Mouse (Mus musculus): ENCODE measurements around the gene Nav2.

The Nav2 gene

DNA sequence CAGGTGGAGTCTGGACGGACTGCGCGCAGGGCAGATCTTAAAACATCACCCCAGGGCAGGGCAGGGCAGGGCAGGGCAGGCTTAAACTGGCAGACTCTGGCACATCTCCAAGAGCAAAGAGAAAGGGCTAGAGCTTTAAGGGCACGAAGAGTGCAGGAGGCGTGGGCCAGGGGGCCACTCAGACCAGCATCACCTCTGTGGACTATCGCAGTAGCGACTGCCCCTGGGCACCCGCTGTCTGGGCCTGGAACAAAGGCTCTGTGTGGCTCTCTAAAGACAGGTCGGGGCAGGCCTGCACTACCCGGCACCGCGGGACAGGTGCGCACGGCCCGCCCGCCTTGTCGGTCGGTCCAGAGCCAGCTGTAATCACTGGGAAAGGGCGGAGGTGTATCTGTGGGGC, 491.9 kb downstream of the Nav2 start:
- DNase-seq (ENCODE audit: low spot score) = no peak

DNA sequence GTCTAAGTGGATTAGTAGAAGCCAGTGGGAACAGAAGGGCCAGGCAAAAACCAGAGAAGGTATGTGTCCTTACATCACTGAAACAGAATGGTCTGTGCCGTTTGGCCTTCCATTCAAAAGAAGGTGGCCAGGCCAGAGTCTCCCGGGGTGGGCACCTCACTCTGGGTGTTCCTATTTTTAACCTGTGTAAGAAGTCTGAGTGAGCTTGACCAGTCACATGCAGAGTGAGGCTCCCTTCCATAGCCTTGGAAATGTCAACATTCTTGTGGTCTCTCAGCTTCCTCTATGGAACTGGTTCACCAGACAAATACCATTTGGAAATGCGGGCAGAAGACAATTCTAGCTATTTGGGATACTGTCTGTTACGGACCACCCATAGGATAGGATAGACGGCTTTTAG, 494.0 kb downstream of the Nav2 start:
- DNase-seq (ENCODE audit: low spot score) = no peak

DNA sequence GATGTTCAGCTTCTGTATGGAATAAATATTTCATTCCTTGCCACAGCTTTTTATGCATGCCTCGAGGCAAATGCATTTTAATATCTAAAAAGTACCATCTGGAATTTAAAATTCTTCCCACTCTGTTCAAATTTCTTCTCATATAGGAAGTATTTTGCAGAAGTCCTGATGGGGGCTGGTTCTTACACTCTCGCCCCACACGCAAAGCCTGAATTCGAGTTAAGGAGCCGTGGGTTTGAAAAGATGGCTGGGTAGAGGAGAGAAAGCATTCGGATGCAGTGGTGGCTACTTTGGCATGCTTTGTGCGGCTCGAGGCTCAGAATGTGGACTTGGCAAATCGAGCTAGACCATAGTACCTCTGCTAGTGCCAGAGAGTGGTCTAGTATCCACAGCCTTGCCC, 499.2 kb downstream of the Nav2 start:
- DNase-seq (ENCODE audit: low spot score) = no peak

DNA sequence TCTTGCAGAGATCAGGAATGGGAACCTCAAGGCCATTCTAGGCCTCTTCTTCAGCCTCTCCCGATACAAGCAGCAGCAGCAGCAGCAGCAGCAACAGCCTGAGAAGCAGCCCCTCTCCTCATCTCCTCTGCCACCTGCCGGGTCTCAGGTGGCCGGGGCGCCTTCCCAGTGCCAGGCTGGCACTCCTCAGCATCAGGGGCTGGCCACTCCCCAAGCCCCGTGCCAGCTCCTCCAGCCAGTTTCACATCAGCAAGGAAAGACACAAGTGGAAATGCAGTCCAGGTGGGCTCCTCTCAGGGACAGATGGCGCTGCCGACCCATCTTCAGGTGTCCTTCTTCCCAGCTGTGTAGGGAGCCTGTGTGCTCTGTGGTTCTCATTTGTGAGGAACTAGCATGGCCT, 500.1 kb downstream of the Nav2 start:
- no peak for DNase-seq (ENCODE audit: low spot score)

DNA sequence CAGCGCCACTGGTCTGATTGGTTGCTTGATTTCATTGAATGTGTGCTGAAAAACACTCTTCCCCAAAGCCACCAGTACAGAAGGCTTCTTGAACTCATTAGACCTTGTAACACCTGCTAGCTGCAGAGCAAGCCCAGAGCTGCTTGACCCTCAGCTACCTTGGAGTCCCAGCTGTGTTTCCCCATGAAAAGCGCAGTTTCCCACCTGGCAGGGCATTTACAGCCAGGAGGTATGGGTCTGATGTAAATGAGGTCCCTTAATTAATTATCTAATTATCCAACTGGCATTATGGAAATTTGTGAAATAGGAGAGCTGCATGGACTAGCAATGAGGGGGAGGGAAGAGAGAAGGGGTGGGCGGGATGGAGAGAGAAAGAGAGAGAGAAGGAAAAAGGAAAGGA, 500.7 kb downstream of the Nav2 start:
- no peak for DNase-seq (ENCODE audit: low spot score)

DNA sequence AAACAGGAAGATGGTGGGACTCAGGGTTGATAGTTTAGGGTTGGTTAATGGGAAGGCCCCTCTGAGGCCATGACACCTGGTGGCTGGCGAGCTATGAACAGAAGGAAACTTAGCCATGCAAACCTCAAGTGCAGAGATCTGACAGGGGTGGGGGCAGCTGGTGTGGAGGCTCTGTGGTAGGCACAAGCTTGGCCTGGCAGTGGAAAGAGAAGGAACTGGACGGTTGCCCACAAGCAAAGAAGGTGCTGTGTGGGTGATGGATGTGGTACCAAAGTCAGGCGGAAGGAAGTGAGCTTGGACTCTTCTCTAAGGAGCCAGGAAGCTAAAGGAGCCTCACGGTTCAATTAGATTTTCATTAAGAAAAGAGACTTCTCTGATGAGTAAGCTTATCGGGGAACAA, 501.7 kb downstream of the Nav2 start:
- DNase-seq (ENCODE audit: low spot score) = no peak

DNA sequence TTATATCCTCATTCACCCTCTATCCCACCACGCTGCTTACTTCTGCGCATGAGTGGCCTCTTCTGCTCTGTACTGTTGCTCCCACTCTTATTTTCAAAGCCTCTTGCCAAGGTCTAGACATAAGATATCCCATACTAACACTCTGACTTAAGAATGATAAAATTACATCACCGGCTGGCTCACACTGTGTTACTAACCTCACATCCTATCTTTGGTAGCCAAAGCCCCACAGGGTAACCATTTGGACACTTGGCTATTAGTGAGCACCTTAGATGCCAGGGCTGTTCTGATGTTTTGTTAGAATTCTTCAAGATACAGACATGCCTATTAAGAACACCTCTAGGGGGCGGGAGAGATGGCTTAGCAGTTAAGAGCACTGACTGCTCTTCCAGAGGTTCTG, 502.4 kb downstream of the Nav2 start:
- no peak for DNase-seq (ENCODE audit: low spot score)

DNA sequence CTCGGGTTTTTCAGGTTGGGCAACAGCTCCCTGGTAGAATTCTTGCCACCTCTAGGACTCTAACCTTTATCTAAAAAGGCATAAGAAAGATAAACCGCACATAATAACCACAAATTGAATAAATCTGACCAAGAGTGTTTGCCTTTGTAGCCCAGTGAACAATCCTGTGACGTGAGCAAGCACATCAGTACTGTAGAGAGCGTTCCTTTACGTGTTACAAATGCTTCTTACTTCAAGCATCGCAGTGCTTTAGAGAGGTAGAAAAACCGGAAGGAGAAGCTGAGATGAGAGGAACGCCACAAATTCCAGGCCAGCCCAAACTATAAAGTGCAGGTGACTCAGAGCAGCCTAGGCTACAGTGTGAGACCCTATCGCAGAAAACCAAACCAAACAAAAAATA, 503.3 kb downstream of the Nav2 start:
- DNase-seq (ENCODE audit: low spot score) = no peak

DNA sequence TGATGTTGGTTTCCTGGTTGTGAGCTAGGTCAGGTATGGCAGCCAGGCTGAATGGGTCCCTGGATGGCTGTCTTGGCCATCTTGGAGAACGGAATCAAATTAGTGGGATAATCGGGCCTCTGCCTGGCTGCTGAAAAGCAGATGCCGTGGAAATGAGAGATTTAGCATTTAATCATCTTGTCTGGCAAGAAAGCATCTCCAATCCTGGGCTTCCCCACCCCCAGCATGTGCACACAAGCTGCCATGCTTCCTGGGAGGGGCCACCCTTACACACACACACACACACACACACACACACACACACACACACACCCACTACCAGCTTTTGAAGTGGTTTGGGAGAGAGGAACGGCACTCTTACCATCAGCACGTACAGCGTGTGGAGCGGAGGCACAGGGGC, 506.6 kb downstream of the Nav2 start:
- DNase-seq (ENCODE audit: low spot score) = no peak

DNA sequence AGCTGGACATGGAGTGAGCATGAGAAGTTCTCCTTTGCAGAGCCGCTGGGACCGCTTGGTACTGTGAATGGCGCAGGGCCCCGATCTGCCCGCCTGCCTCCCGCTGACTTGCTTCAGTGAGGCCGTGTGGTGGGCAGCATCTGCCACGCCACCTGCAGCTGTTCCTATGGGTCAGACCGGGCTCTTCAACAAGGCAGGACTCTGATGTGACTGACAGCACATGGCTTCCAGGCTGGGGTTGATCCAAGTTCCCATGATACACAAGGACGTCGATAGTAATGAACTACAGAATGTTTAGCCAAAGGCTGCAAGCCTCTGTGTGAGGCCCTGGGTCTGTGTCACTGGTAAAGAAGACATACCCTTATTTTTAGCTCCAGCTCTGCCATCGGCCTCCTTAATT, 507.2 kb downstream of the Nav2 start:
- no peak for DNase-seq (ENCODE audit: low spot score)

DNA sequence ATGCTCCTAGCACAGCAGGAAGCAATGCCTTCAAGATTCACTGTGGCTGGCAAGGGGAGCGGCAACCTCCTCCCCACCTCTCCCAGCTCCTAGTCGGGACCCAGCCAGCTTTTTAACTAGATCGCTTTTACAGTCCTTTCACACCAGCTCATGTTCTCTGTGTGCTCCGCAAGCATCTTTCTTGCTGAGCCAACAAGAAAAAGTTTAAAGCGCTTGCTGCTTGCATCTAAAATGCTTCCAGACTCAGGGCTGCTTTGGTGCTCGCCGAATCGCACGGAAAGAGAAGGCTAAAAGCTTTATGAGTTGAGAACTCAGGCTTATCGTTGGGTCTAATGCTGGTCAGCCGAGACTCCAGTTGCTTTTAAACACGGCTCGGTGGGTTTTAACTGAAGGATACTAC, 510.3 kb downstream of the Nav2 start:
- no peak for DNase-seq (ENCODE audit: low spot score)

DNA sequence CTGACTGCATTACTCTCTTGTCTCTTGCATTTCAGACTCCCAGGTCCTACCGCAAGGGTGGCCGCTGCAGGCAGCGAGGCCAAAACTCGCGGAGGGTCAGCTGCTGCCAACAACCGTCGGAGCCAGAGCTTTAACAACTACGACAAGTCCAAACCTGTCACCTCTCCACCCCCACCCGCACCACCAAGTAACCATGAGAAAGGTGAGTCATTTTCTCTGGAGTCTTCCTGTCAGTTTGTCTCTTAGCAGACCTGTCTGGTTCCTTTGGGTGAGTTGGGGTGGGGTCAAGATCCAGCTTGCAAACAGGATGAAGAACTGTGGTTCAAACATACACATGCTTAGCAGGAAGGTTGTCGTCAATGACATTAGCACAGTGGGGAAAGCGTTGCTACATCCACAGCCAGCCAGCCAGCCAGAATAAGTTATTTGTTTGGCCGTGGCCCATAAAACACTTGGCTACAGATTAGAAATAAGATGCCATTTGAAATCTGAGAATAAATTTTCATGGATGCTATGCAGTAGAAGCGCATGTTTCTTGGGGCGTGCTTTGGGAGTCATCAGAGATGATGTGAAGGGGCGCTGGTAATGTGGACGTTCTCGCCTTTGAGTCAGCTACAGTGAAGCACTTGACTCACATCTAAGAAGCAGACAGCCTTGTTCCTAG, 511.8 kb downstream of the Nav2 start:
- DNase-seq (ENCODE audit: low spot score) = no peak

DNA sequence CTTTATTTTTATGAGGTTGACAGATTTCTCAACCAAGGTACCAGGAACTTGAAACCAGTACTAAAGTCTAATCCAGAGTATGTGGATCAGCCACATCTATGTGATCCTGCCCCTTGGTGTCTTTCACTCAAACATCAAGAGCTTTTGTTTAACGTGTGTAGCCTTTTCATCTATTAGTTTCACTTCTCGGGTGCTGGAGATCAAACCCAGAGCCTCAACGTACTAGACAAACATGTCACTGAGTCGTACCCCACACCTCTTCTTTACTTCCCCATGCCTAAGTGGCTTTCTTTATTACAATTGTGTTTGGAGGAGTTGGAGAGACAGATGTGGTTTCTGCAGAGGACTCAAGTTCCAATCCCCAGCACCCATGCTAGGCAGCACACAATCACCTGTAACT, 512.7 kb downstream of the Nav2 start:
- no peak for DNase-seq (ENCODE audit: low spot score)

DNA sequence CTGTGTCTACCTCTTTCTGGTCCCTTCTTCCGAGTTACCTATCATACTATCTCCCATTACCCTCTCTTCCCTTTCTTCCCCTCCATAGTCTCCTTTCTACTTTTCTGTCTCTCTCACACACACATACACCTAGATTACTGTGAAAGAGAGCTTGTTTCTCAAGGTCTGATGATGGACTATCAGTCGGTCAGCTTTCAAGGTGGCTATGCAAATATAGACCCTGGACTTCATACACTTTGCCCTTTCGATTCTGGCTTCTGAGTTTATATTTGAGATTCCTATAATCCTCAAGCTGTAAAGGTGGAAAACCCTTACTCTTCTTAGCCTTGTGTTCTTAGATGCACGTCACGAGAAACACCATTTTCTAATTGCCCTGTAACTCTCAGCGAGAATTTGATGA, 515.4 kb downstream of the Nav2 start:
- DNase-seq (ENCODE audit: low spot score) = no peak

DNA sequence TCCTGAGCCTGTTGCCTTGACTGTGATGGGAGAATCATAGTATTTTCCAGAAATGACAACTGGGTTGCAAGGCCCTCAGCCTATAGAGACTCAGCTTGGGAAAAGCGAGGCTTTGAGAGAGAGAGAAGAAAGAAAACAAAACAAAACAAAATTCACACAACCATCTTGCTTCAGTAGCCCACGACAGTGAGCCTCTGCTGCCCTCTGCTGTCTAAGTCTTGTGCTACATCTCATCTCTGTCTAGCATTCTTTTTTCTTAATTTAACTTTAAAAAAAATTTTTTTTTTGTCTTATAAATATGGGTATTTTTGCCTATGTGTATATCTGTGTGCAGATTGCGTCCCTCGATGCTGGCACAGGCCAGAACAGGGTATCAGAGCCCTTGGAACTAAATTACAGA, 517.5 kb downstream of the Nav2 start:
- DNase-seq (ENCODE audit: low spot score) = peak; percentile 73

DNA sequence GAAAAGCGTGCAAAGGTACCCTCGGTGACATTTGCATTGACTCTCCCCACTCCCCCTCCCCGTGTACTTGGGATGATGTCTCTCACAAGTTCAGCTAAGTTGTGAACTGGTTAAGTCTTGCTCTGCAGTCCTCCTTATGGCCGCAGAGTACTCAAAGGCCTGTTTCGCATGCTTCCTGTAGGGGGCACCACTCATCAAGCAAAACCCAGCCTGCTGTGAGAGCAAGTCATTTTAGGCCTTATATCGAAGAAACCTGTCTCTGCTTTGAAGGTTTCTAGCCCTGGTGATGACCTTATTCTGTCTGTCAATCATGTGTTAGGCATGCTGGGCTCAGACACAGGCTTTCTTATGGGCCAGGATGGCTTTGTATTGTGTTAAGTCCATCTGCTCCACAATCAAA, 519.3 kb downstream of the Nav2 start:
- peak; percentile 63 for DNase-seq (ENCODE audit: low spot score)

DNA sequence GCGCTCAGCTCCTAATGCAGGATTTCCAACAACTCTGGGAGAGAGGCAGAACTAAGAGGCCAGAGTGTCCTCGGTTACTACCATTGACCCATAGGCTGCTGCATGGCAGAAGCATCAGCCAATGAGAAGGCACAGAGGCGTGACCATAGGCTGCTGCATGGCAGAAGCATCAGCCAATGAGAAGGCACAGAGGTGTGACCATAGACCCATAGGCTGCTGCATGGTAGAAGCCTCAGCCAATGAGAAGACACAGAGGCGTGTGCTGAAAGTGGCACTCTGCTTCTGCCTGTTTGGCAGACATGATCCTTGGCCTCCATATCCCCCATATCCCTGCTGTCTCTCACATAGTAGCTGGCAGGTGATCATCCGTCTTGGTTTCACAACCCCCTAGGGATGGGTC, 520.4 kb downstream of the Nav2 start:
- DNase-seq (ENCODE audit: low spot score) = peak; percentile 46

DNA sequence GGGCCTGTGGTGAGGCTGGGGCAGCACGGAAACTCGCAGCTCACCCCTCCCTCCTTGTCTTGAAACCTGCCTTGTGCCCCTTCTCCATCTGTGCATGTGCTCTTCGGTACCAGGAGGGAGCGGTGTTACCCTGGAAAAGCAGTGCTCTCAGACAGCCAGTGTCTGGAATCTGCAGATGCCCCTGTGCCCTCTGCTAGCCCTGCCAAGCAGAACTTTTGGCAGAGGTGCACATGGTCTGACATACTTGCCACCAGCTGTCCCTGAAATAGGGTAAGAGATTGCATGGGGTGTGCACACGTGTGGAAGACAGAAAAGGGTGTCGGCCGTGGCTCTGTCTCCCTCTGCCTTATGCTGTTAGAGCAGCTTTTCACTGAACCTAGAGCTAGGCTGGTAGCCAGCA, 522.3 kb downstream of the Nav2 start:
- no peak for DNase-seq (ENCODE audit: low spot score)

DNA sequence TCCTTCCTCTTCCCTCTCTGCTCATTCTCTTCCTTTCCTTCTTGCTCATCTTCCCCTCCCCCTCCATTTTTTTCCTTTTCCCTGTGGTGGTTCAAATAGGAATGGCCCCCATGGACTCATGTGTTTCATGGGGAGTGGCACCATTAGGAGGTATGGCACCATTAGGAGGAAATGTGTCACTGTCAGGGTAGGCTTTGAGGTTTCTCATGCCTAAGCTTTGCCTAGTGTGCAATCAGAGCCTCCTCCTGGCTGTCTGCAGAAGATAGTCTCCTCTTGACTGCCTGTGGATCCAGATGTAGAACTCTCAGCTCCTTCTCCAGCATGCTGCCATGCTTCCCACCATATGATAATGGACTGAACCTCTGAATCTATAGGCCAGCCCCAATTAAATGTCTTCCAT, 525.4 kb downstream of the Nav2 start:
- no peak for DNase-seq (ENCODE audit: low spot score)

DNA sequence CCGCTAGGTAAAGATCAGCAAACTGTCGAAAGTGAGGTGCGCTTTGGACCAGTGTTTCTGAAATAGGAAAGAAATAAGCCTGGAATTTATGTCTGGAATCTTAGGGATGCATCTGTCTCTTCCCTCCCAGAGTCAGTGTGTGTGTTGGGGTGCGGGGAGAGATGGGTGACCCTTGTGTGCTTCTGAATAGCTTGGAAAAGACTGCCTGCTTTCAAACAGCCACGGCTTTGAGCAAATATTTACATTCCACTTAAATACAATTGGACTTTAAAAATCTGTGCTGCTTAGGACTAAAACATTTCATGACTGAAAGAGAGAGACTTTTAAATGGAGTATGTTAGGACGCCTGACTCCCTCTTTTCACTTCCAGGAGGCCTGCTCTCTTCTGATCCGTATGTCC, 528.0 kb downstream of the Nav2 start:
- DNase-seq (ENCODE audit: low spot score) = no peak

DNA sequence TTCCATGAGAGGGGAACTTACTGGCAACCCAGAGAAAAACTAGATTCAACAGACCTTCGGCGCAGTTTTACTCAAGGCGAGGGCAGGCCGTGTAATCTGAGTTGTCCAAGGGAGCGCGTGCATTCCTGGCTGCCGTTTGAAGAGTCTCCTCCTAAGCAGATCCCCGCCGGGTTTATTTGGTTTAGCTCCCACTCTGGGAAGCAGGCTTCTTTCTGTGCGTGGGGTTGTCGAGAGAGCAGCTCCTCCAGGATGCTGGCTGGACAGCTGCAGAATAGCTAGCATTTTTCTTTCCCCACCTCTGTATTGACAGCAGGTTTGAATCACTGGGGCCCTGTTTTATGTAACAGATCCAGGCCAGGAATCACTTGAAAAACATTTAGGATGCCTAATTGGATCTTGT, 529.4 kb downstream of the Nav2 start:
- DNase-seq (ENCODE audit: low spot score) = peak; percentile 70

DNA sequence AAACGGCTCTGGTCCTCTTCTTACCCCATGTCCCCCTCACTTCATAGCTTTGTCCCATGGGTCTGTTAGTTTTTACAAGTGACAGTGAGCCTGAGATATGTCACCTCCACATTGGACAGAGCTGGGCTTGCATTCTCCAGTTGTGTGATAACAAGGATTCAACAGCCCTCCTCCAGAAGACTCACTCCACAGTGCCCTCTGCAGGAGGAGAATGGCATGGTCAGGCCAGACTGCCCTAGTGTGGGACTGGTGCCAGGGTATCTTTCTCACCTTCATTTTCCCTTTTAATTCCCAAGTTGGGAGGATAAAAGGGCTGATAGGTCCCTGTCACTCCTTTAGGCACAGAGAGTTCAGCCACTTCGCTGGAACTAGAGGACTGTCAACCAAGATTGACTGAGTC, 530.6 kb downstream of the Nav2 start:
- DNase-seq (ENCODE audit: low spot score) = peak; percentile 57

DNA sequence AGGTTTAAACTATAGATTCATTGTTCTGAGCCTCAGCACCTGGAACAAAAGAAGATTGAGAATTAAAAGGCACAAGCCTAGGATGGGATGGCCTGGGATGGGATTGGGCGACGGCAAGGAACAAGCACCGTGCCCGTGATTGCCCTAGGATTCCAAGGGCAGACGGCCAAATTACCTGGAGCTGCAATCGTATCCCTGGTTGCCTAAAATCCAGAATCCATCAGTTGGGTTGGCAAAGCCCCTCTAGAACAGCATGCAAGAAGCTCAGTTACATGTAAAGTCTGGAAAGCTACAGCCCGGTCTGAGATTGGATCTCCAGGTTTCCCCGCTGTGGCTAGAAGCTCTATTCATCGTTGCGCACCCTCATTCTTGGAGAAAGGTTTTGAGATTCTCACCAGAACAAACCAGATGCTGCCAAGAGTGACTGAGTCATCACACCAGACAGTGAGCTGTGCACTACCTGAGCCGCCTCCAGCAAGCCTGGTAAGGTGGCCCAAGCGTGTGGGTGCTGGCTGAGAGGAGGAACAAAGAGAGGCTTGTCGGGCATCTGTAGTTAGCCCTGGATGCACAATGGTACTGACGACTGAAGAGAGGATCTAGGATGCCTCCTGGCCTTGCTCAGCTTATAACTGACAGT, 531.9 kb downstream of the Nav2 start:
- no peak for DNase-seq (ENCODE audit: low spot score)

DNA sequence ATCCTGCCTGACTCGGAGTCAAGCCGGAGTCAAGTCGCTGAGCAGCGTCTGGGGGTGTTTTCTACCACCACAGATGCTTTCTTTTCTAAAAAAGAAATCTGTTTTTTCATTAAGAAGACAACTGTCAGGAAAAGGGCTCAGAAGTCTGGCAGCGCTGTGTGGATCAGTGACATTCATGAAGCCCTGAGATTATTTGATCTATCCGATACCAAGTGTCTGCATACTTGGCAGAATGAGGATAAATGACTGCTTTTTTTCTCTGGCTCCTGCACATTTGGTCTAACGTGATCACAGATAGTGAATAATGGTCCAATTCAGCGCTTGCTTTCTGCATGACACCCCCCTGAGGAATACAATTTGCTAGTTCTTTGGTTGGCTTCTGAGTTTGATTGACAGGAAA, 533.7 kb downstream of the Nav2 start:
- no peak for DNase-seq (ENCODE audit: low spot score)

All from embryo, embryonic 10.5 days (tissue).